In the genomic region with DNA sequence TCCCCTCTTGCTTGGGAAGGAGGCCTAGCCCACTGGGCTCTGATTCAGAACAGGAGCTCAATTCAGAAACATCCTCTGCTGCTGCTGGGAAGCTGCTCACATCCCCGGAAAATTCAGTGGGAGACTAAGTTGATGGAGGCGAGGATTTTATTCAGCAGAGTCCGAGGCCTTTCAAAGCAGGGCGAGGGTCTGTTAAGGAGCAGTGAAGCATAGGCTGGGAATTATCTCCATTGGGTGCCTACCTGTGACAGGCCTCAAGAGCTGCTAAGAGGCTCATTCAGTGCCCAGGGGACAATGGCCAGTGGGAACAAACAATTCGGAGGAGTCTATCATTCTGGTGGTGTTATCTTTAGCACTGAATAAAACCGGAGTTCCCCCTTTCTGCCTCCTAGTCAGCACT, we compare ENCODE assay signal across 29 mouse cellular contexts. TPM values are rescaled to one million over a fixed set of nuclear protein-coding genes. Genes with fewer than 3 reads are reported as not detected.
DNase-seq lines count a peak whose midpoint lies in the region; ATAC-seq lines count a peak whose summit lies in the region.
"Had no signal": no experiment of that assay in that cellular context is flagged by ENCODE, and none has a peak within 500 bp of the region (broad histone marks: within the 10 kb centered on the region; RNA-seq: fewer than 3 reads in every experiment).

No protein-coding gene starts in this region.

- no peak overlapping the region for H3K27ac ChIP-seq in forebrain, embryonic 12.5 days
- no peak overlapping the region for H3K27ac ChIP-seq in forebrain, embryonic 13.5 days
- no peak overlapping the region for H3K27ac ChIP-seq in midbrain, embryonic 11.5 days (ENCODE audit: low read depth, low read length)
- H3K27ac ChIP-seq in midbrain, embryonic 15.5 days, result no peak overlapping the region
- H3K27ac ChIP-seq: heart, embryonic 15.5 days; hindbrain, embryonic 10.5 days; hindbrain, embryonic 13.5 days; intestine, embryonic 15.5 days had no signal

- no peak overlapping the region for H3K4me3 ChIP-seq in forebrain, embryonic 12.5 days (replicated peaks)
- no peak overlapping the region for H3K4me3 ChIP-seq in forebrain, embryonic 13.5 days
- no peak overlapping the region for H3K4me3 ChIP-seq in midbrain, embryonic 11.5 days (ENCODE audit: low read depth, low read length)
- H3K4me3 ChIP-seq in midbrain, embryonic 15.5 days, result no peak overlapping the region
- H3K4me3 ChIP-seq: heart, embryonic 12.5 days; heart, embryonic 15.5 days; hindbrain, embryonic 10.5 days; hindbrain, embryonic 13.5 days; intestine, embryonic 15.5 days had no signal

- H3K9me3 ChIP-seq in forebrain, embryonic 12.5 days, result no peaks in the 10 kb centered on the region
- no peaks in the 10 kb centered on the region for H3K9me3 ChIP-seq in forebrain, embryonic 13.5 days (replicated peaks)
- H3K9me3 ChIP-seq in midbrain, embryonic 11.5 days (ENCODE audit: control insufficient read depth, low read length), result no peaks in the 10 kb centered on the region
- no peaks in the 10 kb centered on the region for H3K9me3 ChIP-seq in midbrain, embryonic 15.5 days
- H3K9me3 ChIP-seq: heart, embryonic 12.5 days; heart, embryonic 15.5 days; hindbrain, embryonic 10.5 days; hindbrain, embryonic 13.5 days; intestine, embryonic 15.5 days had no signal

- DNase-seq in embryo, embryonic 11 days, result peak; percentile 28
- no peak for DNase-seq in embryo, embryonic 10.5 days (ENCODE audit: low spot score)
- peak; percentile 85 for DNase-seq in midbrain, embryonic 11.5 days (ENCODE audit: low spot score, missing footprints)
- DNase-seq in A20 (ENCODE audit: low read depth, low spot score), result peak; percentile 3
- no peak for DNase-seq in urinary bladder, adult 18-20 months (ENCODE audit: low spot score in 2 of 2)
- DNase-seq: adrenal gland, adult 2 months; adrenal gland, postnatal 14 days; cerebellum, adult 11-12 months; cerebellum, adult 8-10 months; cerebellum, postnatal 10 days; cerebellum, postnatal 36 days; gastrocnemius, postnatal 25 days; heart, adult 18-20 months; heart, postnatal 10 days; heart, postnatal 36 days; kidney, adult 11 months had no signal

- ATAC-seq in forebrain, embryonic 12.5 days (ENCODE audit: low FRiP score), result 0 out of 2 replicates have a peak, but pooled peaks have one; percentile 13
- ATAC-seq in forebrain, embryonic 13.5 days, result no peak
- peak; percentile 51 for ATAC-seq in midbrain, embryonic 11.5 days (ENCODE audit: low FRiP score)
- ATAC-seq in midbrain, embryonic 15.5 days (replicated peaks), result no peak
- ATAC-seq: CD4-positive, CD25-positive, alpha-beta regulatory T cell, adult 4 months; hindbrain, embryonic 16.5 days; intestine, embryonic 15.5 days had no signal

- H3K4me1 ChIP-seq in forebrain, embryonic 12.5 days, result peaks cover 36% of the 10 kb centered on the region
- peaks cover 38% of the 10 kb centered on the region for H3K4me1 ChIP-seq in forebrain, embryonic 13.5 days
- H3K4me1 ChIP-seq in midbrain, embryonic 11.5 days (ENCODE audit: control insufficient read depth, insufficient read depth, low read length), result peaks cover 27% of the 10 kb centered on the region
- H3K4me1 ChIP-seq in midbrain, embryonic 15.5 days, result peaks cover 14% of the 10 kb centered on the region
- H3K4me1 ChIP-seq: heart, embryonic 15.5 days had no signal

- WGBS in forebrain, embryonic 12.5 days, result 6% methylated on average over 6 of the region's 6 CpGs
- WGBS in forebrain, embryonic 13.5 days, result 2% methylated on average over 6 of the region's 6 CpGs
- WGBS in midbrain, embryonic 11.5 days, result 5% methylated on average over 6 of the region's 6 CpGs
- 13% methylated on average over 6 of the region's 6 CpGs for WGBS in midbrain, embryonic 15.5 days

- no peak overlapping the region for H3K4me2 ChIP-seq in forebrain, embryonic 12.5 days
- H3K4me2 ChIP-seq in forebrain, embryonic 13.5 days, result no peak overlapping the region
- H3K4me2 ChIP-seq in midbrain, embryonic 11.5 days, result no peak overlapping the region
- H3K4me2 ChIP-seq in midbrain, embryonic 15.5 days, result no peak overlapping the region
- H3K4me2 ChIP-seq: heart, embryonic 12.5 days; heart, embryonic 15.5 days; hindbrain, embryonic 13.5 days; intestine, embryonic 15.5 days had no signal

- H3K27me3 ChIP-seq in forebrain, embryonic 12.5 days, result peaks cover 89% of the 10 kb centered on the region
- H3K27me3 ChIP-seq in forebrain, embryonic 13.5 days, result peaks cover 88% of the 10 kb centered on the region
- peaks cover 70% of the 10 kb centered on the region for H3K27me3 ChIP-seq in midbrain, embryonic 11.5 days (ENCODE audit: control insufficient read depth, insufficient read depth, low read length)
- peaks cover 64% of the 10 kb centered on the region for H3K27me3 ChIP-seq in midbrain, embryonic 15.5 days (replicated peaks)
- H3K27me3 ChIP-seq: heart, embryonic 15.5 days; intestine, embryonic 15.5 days had no signal

- H3K36me3 ChIP-seq in forebrain, embryonic 12.5 days (replicated peaks), result no peaks in the 10 kb centered on the region
- no peaks in the 10 kb centered on the region for H3K36me3 ChIP-seq in forebrain, embryonic 13.5 days (ENCODE audit: poor library complexity, severe bottlenecking)
- no peaks in the 10 kb centered on the region for H3K36me3 ChIP-seq in midbrain, embryonic 11.5 days (ENCODE audit: control insufficient read depth, insufficient read depth, low read length)
- H3K36me3 ChIP-seq in midbrain, embryonic 15.5 days (replicated peaks), result no peaks in the 10 kb centered on the region
- H3K36me3 ChIP-seq: heart, embryonic 12.5 days; heart, embryonic 15.5 days; hindbrain, embryonic 10.5 days; hindbrain, embryonic 13.5 days; intestine, embryonic 15.5 days had no signal

- H3K9ac ChIP-seq in forebrain, embryonic 12.5 days, result no peak overlapping the region
- H3K9ac ChIP-seq in forebrain, embryonic 13.5 days, result no peak overlapping the region
- H3K9ac ChIP-seq in midbrain, embryonic 11.5 days (ENCODE audit: low read length), result no peak overlapping the region
- no peak overlapping the region for H3K9ac ChIP-seq in midbrain, embryonic 15.5 days
- H3K9ac ChIP-seq: heart, embryonic 12.5 days; heart, embryonic 15.5 days; hindbrain, embryonic 13.5 days; intestine, embryonic 15.5 days had no signal

RNA-seq across cellular contexts. Expression of a gene that starts 59.6 kb away (rescaled TPM):
- 28.6 and 35.3 TPM in 2 replicates for polyA plus RNA-seq in forebrain, embryonic 12.5 days (2016; fragmentation: Nextera tagmentation; extraction: Ambion mirVana)
- polyA plus RNA-seq in forebrain, embryonic 13.5 days (2015; fragmentation: Nextera tagmentation; extraction: Ambion mirVana), result 7.5 and 10.9 TPM in 2 replicates
- polyA plus RNA-seq in midbrain, embryonic 11.5 days (2014; fragmentation: Nextera tagmentation; extraction: Ambion mirVana), result 168 and 182 TPM in 2 replicates
- 23.2 and 31.7 TPM in 2 replicates for polyA plus RNA-seq in midbrain, embryonic 15.5 days (2015; fragmentation: Nextera tagmentation; extraction: Ambion mirVana)
- polyA plus RNA-seq: adrenal gland, adult 2 months; C2C12; CD4-positive, CD25-positive, alpha-beta regulatory T cell, adult 4 months; cortical plate, adult 2 months; gonadal fat pad, adult 2 months; heart, embryonic 15.5 days; intestine, embryonic 15.5 days had no signal

Comparison
In these comparisons a context has a peak if more than half of its experiments do, and no peak if none do; other contexts are left out.
1. DNase-seq: peak in embryo, embryonic 11 days (single experiment), midbrain, embryonic 11.5 days (single experiment) and A20 (single experiment); none in embryo, embryonic 10.5 days (single experiment) and urinary bladder, adult 18-20 months (0 of 2).
2. ATAC-seq: peak in forebrain, embryonic 12.5 days (single experiment) and midbrain, embryonic 11.5 days (single experiment); none in forebrain, embryonic 13.5 days (single experiment) and midbrain, embryonic 15.5 days (single experiment).